Mouse (Mus musculus): Measurements from ENCODE around the gene Trem2. TPM values are rescaled to one million over a fixed set of nuclear protein-coding genes. Genes with fewer than 3 reads are reported as not detected.

Gene Trem2
- polyA plus RNA-seq, 1 experiment, result 6.9 TPM

DNA sequence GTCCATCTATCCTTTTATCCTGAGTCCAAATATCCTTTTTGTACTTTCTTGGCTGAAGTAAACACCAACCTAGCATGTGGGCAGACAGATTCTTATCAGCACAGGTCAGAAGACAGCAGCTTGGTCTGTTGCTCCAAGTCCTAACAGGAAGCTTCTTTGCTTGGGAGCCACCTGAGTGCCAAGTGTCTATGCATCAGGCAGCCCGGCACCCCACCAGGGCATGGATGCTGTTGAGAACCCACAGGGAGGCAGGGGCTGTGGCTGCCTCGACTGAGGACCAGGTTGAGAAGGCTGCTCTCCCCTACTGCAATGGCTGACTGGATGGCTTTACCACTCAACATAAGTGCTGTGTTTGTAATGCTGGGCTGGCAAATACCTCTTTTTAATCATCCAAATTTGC lies 42.5 kb downstream of the Trem2 start:
- no peak for DNase-seq
- 82% methylated on average over 2 of the region's 2 CpGs for WGBS
- Histone ChIP-seq H3K4me3 (replicated peaks; ENCODE audit: extremely low read depth, low read depth, low read length) (no peak overlapping the region), H3K4me1 (ENCODE audit: control insufficient read depth, insufficient read depth, low read length) (no peaks in the 10 kb centered on the region)
- TF ChIP-seq CTCF (IDR thresholded peaks at IDR 0.05; ENCODE audit: insufficient read depth, low read length) (no peak), POLR2A (IDR thresholded peaks at IDR 0.05; ENCODE audit: borderline replicate concordance, extremely low read depth, low read depth, low read length) (no peak)

DNA sequence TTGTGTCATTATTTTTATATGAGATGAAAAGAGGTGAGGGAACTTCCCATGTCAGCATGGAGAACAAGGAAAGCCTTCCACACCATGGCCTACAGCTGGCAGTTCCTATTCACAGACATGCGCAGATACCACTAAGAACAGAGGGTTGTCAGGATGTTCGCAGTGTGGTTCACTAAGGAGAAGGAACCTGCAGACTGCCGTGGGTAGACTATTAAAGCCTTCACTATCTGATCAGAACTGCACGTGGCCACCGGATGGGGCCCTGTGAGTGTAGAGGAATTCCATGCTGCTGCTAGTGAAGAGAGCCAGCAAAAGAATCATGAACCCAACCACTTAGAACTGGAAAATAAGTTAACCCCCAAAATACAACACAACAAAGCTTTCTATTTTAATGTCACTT lies 43.2 kb downstream of the Trem2 start:
- WGBS, result 86% methylated on average over 5 of the region's 5 CpGs

DNA sequence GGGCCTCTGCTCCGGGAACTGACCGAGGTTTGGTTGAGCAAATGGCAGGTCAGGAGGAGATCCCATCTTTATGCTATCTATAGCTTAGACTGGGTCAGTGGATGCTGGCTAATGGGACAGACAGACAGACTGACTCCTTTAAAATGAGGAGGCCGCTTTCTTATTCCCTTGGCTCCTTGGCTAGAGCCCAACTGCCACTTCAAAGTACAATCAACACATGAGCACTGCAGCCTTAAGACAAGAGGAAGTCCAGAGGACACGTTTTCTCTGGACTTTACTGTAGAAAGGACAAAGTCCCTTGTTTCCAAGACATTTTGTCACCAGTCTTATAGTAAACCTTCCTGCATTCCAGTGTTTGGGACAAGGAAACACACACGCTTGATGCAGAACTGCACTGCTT lies 45.2 kb downstream of the Trem2 start:
- Histone ChIP-seq H3K4me1 (ENCODE audit: control insufficient read depth, insufficient read depth, low read length) (no peaks in the 10 kb centered on the region), H3K4me3 (replicated peaks; ENCODE audit: extremely low read depth, low read depth, low read length) (no peak overlapping the region)
- 80% methylated on average over 5 of the region's 5 CpGs for WGBS
- DNase-seq, result no peak
- TF ChIP-seq CTCF (IDR thresholded peaks at IDR 0.05; ENCODE audit: insufficient read depth, low read length) (no peak), POLR2A (IDR thresholded peaks at IDR 0.05; ENCODE audit: borderline replicate concordance, extremely low read depth, low read depth, low read length) (no peak)

More for the DNA sequence above, 43.2 kb downstream of the Trem2 start:
- Histone ChIP-seq H3K4me1 (ENCODE audit: control insufficient read depth, insufficient read depth, low read length) (no peaks in the 10 kb centered on the region), H3K4me3 (replicated peaks; ENCODE audit: extremely low read depth, low read depth, low read length) (no peak overlapping the region)
- no peak for DNase-seq
- TF ChIP-seq CTCF (IDR thresholded peaks at IDR 0.05; ENCODE audit: insufficient read depth, low read length) (no peak), POLR2A (IDR thresholded peaks at IDR 0.05; ENCODE audit: borderline replicate concordance, extremely low read depth, low read depth, low read length) (no peak)

DNA sequence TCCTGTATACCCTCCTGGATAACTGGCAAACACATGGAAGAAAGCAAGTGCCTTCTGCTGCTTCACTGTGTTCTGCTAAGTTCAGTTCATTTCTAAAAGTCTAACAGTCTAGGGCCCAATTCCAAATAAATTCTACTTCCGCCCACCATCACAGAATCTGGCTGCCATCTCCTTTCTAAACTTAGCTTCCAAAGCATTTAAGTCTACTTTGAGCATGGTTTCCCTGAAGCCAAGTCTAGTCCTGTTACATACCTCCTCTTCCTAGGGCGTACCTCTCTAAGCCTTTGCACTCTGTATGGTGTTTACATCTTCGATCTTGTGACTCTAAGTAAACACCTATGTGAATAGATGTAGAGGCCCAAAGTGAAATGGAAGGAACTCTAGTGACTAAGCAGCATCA lies 46.4 kb downstream of the Trem2 start:
- H3K4me1 ChIP-seq (ENCODE audit: control insufficient read depth, insufficient read depth, low read length), result no peaks in the 10 kb centered on the region
- WGBS, result 87% methylated on average over 3 of the region's 3 CpGs
- no peak for DNase-seq
- H3K4me3 ChIP-seq (replicated peaks; ENCODE audit: extremely low read depth, low read depth, low read length), result no peak overlapping the region
- no peak for TF ChIP-seq CTCF (IDR thresholded peaks at IDR 0.05; ENCODE audit: insufficient read depth, low read length)
- no peak for TF ChIP-seq POLR2A (IDR thresholded peaks at IDR 0.05; ENCODE audit: borderline replicate concordance, extremely low read depth, low read depth, low read length)

DNA sequence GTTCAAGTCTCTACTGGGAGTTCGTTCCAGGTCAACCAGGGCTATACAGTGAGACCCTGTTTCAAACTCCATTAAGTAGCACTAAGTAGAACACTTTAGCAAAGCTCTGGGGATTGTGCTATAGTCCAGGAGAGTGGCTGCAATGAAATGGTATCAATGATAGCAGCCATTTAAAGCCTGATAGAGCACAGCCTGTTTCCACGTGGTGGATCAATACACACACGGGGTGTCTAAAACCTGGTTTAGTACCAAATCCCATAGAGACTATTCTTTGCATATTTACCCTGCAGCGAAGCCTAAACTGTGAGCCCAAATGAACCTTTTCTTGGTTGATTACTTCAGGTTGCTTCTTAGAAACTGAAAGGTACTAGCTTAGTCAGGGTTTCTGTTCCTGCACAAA lies 55.5 kb downstream of the Trem2 start:
- DNase-seq, result no peak
- 81% methylated on average over 4 of the region's 4 CpGs for WGBS
- peaks cover 4% of the 10 kb centered on the region for H3K4me1 ChIP-seq (ENCODE audit: control insufficient read depth, insufficient read depth, low read length)
- TF ChIP-seq CTCF (IDR thresholded peaks at IDR 0.05; ENCODE audit: insufficient read depth, low read length) (no peak), POLR2A (IDR thresholded peaks at IDR 0.05; ENCODE audit: borderline replicate concordance, extremely low read depth, low read depth, low read length) (no peak)
- no peak overlapping the region for H3K4me3 ChIP-seq (replicated peaks; ENCODE audit: extremely low read depth, low read depth, low read length)

DNA sequence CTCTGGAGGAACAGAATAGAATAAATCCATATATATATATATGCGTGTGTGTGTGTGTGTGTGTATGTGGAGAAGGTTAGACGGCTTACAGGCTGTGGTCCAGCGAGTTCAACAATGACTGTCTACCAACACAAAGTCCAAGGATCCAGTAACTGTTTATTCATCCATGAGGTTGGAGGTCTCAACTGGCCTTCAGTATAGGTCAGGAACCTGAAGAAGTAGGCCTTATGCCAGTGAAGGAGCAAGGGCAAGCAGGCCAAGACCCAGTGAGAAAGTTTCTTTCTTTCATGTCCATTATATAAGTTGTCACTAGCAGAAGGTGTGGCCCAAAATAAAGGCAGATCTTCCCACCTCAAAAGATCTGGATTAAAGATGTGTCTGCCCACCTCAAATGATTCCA lies 56.5 kb downstream of the Trem2 start:
- DNase-seq, result no peak
- TF ChIP-seq POLR2A (IDR thresholded peaks at IDR 0.05; ENCODE audit: borderline replicate concordance, extremely low read depth, low read depth, low read length) (no peak), CTCF (IDR thresholded peaks at IDR 0.05; ENCODE audit: insufficient read depth, low read length) (no peak)
- Histone ChIP-seq H3K4me3 (replicated peaks; ENCODE audit: extremely low read depth, low read depth, low read length) (no peak overlapping the region), H3K4me1 (ENCODE audit: control insufficient read depth, insufficient read depth, low read length) (peaks cover 8% of the 10 kb centered on the region)
- 92% methylated on average over 3 of the region's 3 CpGs for WGBS

Other genes starting within 250 kb of the Trem2 start
- gene 9830107B12Rik, start 200.1 kb upstream of the Trem2 start, polyA plus RNA-seq (2012; rRNA removed), result 0.09 and 0.15 TPM in 2 replicates
- gene A530064D06Rik, start 179.1 kb upstream of the Trem2 start, polyA plus RNA-seq (2012; rRNA removed), result 0.55 and 0.71 TPM in 2 replicates
- gene Trem1, start 113.6 kb upstream of the Trem2 start, polyA plus RNA-seq (2012; rRNA removed), result 0.68 and 1.2 TPM in 2 replicates
- 0.74 and 1.3 TPM in 2 replicates for gene Trem3, start 98.6 kb upstream of the Trem2 start, polyA plus RNA-seq (2012; rRNA removed)
- 8.0 and 11.7 TPM in 2 replicates for gene Treml4, start 82.1 kb upstream of the Trem2 start, polyA plus RNA-seq (2012; rRNA removed)
- gene Treml2, start 46.9 kb upstream of the Trem2 start, polyA plus RNA-seq (2012; rRNA removed), result 3.0 and 6.0 TPM in 2 replicates
- 1.0 and 1.8 TPM in 2 replicates for gene B430306N03Rik, start 30.3 kb upstream of the Trem2 start, polyA plus RNA-seq (2012; rRNA removed)
- 3.3 and 6.3 TPM in 2 replicates for gene Treml1, start 13.5 kb downstream of the Trem2 start, polyA plus RNA-seq (2012; rRNA removed)
- gene Nfya, start 63.5 kb downstream of the Trem2 start, polyA plus RNA-seq (2012; rRNA removed), result 64.4 and 82.6 TPM in 2 replicates
- gene Oard1, start 63.6 kb downstream of the Trem2 start, polyA plus RNA-seq (2012; rRNA removed), result 6.7 and 11.9 TPM in 2 replicates
- 1.7 and 39.9 TPM in 2 replicates for gene Apobec2, start 86.5 kb downstream of the Trem2 start, polyA plus RNA-seq (2012; rRNA removed)
- gene Tspo2, start 105.1 kb downstream of the Trem2 start, polyA plus RNA-seq (2012; rRNA removed), result 0.24 and 1.3 TPM in 2 replicates
- 0.85 and 1.1 TPM in 2 replicates for gene Unc5cl, start 108.5 kb downstream of the Trem2 start, polyA plus RNA-seq (2012; rRNA removed)

Data from lung, adult 2 months (tissue).